Mouse (Mus musculus): Measurements from ENCODE around the gene Clybl.

DNA sequence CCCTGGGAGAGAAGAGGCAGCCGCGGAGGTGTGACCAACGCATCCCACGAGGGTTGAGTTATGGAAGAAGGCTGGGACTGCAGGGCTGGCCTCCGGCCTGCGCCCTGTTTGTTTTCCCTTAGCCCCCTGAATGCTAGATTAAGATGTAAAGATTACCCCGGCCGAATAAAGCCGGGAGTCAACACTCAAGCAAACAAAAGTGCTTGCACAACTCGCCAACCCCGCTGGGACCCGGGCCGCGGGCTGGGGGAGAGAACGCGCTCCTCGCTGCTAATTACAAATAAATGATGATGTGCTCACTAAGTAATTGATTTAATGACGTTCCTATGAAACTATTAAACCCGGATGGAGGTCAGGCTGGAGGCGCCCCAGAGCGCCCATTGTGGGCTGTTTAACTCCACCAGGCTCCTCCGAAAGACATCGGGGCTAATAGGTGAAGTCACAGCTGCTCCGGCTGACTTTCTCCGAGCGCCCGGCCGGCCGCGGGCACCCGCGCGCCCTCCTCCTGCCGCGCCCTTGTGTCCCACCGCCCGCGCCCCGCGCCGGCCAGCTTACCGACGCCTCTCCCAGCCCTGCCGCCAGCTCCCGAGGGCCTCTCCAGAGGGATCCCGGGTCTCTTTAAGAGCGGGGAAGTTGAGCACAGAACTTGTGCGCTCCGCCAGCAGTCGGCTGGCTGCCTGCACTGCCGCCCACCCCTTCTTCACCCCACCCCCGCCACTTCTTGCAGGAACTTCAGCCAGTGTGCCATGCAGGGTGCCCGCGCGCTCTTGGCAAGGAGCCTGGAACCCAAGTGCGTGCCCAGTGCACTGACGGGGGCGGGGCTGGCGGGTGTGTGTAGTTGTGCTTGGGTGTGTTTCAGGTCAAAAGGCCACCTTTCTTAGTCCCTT lies 269.2 kb downstream of the Clybl start, which contains the start of gene Gm5089:
- TF ChIP-seq MYC (IDR thresholded peaks at IDR 0.05; ENCODE audit: low read depth, low read length) (no peak), MAX (IDR thresholded peaks at IDR 0.05; ENCODE audit: low read length) (no peak), CTCF (conservative IDR thresholded peaks at IDR 0.05 in 1 of 2, IDR thresholded peaks at IDR 0.05 in 1 of 2; ENCODE audit: low read depth in 2 of 2, low read length in 2 of 2) (no peak), TBP (conservative IDR thresholded peaks at IDR 0.05; ENCODE audit: low read depth, low read length) (no peak), RCOR1 (conservative IDR thresholded peaks at IDR 0.05; ENCODE audit: low read depth, low read length) (no peak), POLR2A (IDR thresholded peaks at IDR 0.05; ENCODE audit: low read depth, low read length) (no peak), HCFC1 (IDR thresholded peaks at IDR 0.05; ENCODE audit: low read depth, low read length) (no peak), E2F4 (IDR thresholded peaks at IDR 0.05; ENCODE audit: insufficient replicate concordance, low read depth, low read length) (no peak), TCF12 (IDR thresholded peaks at IDR 0.05; ENCODE audit: low read depth, low read length) (no peak), EP300 (IDR thresholded peaks at IDR 0.05; ENCODE audit: low read length) (no peak), ZMIZ1 (IDR thresholded peaks at IDR 0.05; ENCODE audit: low read depth, low read length) (no peak), ZC3H11A (IDR thresholded peaks at IDR 0.05; ENCODE audit: low read depth, low read length) (no peak), MAFK (IDR thresholded peaks at IDR 0.05; ENCODE audit: insufficient replicate concordance, low read length) (no peak), NELFE (IDR thresholded peaks at IDR 0.05; ENCODE audit: low read depth, low read length) (no peak)

All from CH12.LX (cell line).